Mouse (Mus musculus): Measurements from ENCODE around the gene A4galt. TPM values are rescaled to one million over a fixed set of nuclear protein-coding genes. Genes with fewer than 3 reads are reported as not detected.
A peak's percentile ranks its signal among the peaks of the same experiment; 100 is the strongest.

The A4galt gene
- polyA plus RNA-seq, 1 experiment from 2014 or later = 0.25 TPM

DNA sequence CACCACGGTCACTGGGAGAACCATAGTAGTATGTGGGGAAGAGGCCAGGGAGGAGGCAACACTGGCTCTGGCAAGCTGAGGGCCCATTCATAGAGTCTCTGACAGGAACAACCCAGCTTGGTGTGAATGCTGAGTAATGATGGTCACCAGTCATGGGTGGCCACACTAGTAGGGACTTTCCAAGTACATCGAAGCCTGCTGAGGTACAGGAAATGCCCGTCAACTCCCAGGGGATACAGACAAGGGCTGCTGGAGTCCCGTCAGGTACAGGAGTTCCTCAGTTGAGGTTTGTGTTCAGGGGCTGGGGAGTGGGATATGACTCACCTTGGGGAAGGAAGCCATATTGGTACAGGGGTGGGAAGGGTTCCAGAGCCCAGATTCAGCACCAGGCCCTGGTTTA lies 44.5 kb upstream of the A4galt start:
- DNase-seq = no peak
- Histone ChIP-seq H3K9me3 (ENCODE audit: low read length) (no peaks in the 10 kb centered on the region), H3K4me2 (ENCODE audit: low read depth, low read length) (no peak overlapping the region), H3K36me3 (replicated peaks; ENCODE audit: insufficient read depth, low read length) (peaks cover 4% of the 10 kb centered on the region; the same call in 1 of the 2 replicates), H3K27me3 (ENCODE audit: insufficient read depth, low read length) (no peaks in the 10 kb centered on the region), H3K4me3 (ENCODE audit: low read depth, low read length) (no peak overlapping the region), H3K4me1 (ENCODE audit: insufficient read depth) (0 out of 2 replicates have a peak, but pooled peaks cover 4% of the 10 kb centered on the region), H3K9ac (replicated peaks) (no peak overlapping the region), H3K27ac (ENCODE audit: low read depth) (no peak overlapping the region)
- ATAC-seq = no peak
- TF ChIP-seq EP300 (IDR thresholded peaks at IDR 0.05; ENCODE audit: low read depth) = no peak
- no peak for TF ChIP-seq CTCF (IDR thresholded peaks at IDR 0.05; ENCODE audit: low read depth)
- 72% methylated on average over 4 of the region's 4 CpGs for WGBS (ENCODE audit: insufficient replicate concordance)

DNA sequence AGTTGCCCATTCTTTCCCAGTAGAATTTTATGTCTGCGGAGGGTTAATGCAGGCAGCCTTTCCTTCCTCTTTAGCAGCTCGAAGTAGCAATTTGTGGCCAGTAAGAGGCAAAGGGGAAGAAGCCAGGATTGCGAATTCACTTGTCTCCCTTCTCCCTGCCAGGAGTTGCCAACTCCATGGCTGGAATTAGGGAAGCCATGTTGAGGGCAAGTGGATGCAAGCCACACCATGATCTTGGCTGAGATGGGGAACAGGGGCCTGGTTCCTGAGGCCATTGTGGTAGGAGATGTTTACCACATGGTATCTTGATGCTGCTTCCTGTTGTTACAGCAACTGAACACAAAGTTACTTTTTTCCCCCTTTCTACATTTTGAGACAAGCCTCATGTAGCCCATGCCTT lies 43.4 kb upstream of the A4galt start:
- ATAC-seq = no peak
- Histone ChIP-seq H3K4me3 (ENCODE audit: low read depth, low read length) (no peak overlapping the region), H3K4me1 (ENCODE audit: insufficient read depth) (0 out of 2 replicates have a peak, but pooled peaks cover 1% of the 10 kb centered on the region), H3K36me3 (replicated peaks; ENCODE audit: insufficient read depth, low read length) (peaks cover 4% of the 10 kb centered on the region; the same call in 1 of the 2 replicates), H3K9me3 (ENCODE audit: low read length) (no peaks in the 10 kb centered on the region), H3K27ac (ENCODE audit: low read depth) (no peak overlapping the region), H3K27me3 (ENCODE audit: insufficient read depth, low read length) (no peaks in the 10 kb centered on the region), H3K4me2 (ENCODE audit: low read depth, low read length) (no peak overlapping the region), H3K9ac (replicated peaks) (no peak overlapping the region)
- 28% methylated on average over 3 of the region's 3 CpGs for WGBS (ENCODE audit: insufficient replicate concordance)
- DNase-seq = no peak
- TF ChIP-seq CTCF (IDR thresholded peaks at IDR 0.05; ENCODE audit: low read depth) (no peak), EP300 (IDR thresholded peaks at IDR 0.05; ENCODE audit: low read depth) (no peak)

DNA sequence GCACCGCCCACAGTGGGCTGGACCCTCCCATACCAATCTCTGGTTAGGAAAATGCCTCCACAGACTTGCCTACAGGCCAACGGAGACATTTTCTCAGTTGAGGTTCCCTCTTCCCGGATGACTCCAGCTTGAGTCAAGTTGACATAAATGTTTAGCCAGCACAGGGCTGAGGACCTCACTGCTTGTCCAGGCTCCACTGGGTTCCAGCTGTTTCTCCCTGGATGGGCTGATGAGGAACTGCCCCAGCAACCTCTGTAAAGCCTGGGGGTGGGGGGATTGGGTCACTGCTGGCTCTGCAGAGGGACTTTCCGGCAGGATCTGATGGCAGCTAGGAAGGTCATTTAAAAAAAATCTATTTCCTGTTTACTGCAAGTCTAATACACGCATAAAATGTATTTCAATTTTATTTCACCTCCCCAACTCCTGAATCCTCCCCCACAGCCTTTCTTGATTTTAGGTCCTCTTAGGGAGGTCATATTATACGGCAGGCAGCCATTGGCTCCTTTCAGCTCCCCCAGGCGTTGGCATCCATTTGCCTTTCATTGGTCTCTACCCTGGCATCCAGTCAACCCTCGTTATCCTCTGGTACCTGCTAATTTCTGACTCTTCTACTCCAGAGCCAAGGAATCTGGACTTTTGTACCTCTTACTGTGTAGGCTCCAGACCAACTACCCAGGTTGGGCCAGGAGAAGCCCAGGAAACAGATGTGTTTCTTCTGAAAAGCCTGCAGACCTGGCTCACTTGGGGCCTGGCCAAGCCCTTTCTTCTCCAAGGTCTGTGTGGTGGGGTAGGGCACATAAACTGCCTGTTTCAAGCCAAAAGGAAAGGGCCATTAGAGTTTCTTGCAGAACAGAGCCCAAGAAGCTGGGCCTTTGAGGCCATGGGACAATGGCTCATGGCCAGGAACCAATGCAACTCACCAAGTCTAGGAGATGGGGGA lies 42.4 kb upstream of the A4galt start:
- Histone ChIP-seq H3K9ac (replicated peaks) (no peak overlapping the region), H3K27ac (ENCODE audit: low read depth) (peak overlapping the region; percentile 48), H3K9me3 (ENCODE audit: low read length) (no peaks in the 10 kb centered on the region), H3K4me2 (ENCODE audit: low read depth, low read length) (no peak overlapping the region), H3K27me3 (ENCODE audit: insufficient read depth, low read length) (no peaks in the 10 kb centered on the region), H3K4me3 (ENCODE audit: low read depth, low read length) (no peak overlapping the region), H3K36me3 (replicated peaks; ENCODE audit: insufficient read depth, low read length) (no peaks in the 10 kb centered on the region), H3K4me1 (ENCODE audit: insufficient read depth) (no peaks in the 10 kb centered on the region)
- TF ChIP-seq EP300 (IDR thresholded peaks at IDR 0.05; ENCODE audit: low read depth) = no peak
- TF ChIP-seq CTCF (IDR thresholded peaks at IDR 0.05; ENCODE audit: low read depth) = no peak
- 74% methylated on average over 8 of the region's 8 CpGs for WGBS (ENCODE audit: insufficient replicate concordance)
- ATAC-seq = no peak
- DNase-seq = no peak

DNA sequence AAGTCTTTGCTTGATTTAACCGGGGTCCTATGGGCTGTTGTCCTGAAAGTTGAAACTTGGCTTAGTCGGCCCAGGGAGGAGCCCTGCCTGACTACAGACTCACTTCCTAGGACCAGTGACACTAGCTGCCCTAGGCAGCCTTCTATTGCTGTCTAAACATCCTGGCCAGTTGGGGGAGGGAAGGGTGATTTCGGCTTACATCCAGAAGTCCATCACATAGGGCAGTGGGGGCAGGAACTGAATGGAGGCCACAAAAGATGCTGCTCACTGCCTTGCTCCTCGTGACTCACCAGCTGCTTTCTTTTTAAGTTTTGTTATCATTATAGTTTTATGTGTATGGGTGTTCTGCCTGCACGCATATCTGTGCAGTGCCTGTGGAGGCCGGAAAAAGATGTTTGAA lies 41.6 kb upstream of the A4galt start:
- peak; percentile 72 for ATAC-seq
- TF ChIP-seq EP300 (IDR thresholded peaks at IDR 0.05; ENCODE audit: low read depth) = no peak
- no peak for TF ChIP-seq CTCF (IDR thresholded peaks at IDR 0.05; ENCODE audit: low read depth)
- H3K9ac ChIP-seq (replicated peaks) = no peak overlapping the region
- no peaks in the 10 kb centered on the region for H3K27me3 ChIP-seq (ENCODE audit: insufficient read depth, low read length)
- no peaks in the 10 kb centered on the region for H3K36me3 ChIP-seq (replicated peaks; ENCODE audit: insufficient read depth, low read length)
- H3K9me3 ChIP-seq (ENCODE audit: low read length) = no peaks in the 10 kb centered on the region
- H3K4me3 ChIP-seq (ENCODE audit: low read depth, low read length) = no peak overlapping the region
- peak overlapping the region; percentile 76 for H3K27ac ChIP-seq (ENCODE audit: low read depth)
- H3K4me1 ChIP-seq (ENCODE audit: insufficient read depth) = no peaks in the 10 kb centered on the region
- no peak overlapping the region for H3K4me2 ChIP-seq (ENCODE audit: low read depth, low read length)
- WGBS (ENCODE audit: insufficient replicate concordance) = 62% methylated on average over 6 of the region's 6 CpGs
- DNase-seq = no peak

DNA sequence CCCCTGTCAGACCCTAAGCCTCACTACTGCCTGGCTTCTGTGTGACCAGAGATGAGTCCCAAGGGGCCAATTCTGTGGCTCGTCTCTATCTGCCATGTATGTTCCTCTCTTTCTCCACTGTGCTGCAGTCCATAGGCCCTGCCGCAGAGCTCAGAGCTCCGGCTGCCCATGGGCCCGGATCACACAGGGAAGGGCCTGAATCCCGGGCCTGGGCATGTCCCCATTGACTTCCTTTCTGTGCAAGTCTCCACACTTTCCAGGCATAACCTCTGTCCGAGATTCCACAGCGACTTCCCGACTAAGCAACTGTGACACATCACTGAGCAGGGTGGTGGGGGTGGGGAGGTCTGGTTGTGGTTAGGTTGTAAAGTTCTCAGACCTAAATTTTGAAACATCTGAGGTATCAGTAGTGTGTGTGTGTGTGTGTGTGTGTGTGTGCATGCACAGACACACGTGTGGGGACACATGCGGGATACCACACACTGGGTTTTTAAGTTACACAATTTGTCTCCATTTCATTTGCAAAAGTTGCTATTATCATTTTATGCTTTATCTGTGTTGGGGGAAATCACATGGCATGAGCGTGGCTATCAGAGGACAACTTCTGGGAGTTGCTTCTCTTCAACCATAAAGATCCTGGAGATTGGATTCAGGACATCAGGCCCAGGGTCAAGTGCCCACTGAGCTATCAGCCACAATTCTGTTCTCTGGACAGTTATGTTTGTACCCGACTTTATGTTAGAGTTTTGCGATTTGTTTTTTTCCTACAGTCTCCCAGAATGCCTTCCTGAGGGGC lies 40.9 kb upstream of the A4galt start:
- no peaks in the 10 kb centered on the region for H3K27me3 ChIP-seq (ENCODE audit: insufficient read depth, low read length)
- no peak for DNase-seq
- TF ChIP-seq EP300 (IDR thresholded peaks at IDR 0.05; ENCODE audit: low read depth) (no peak), CTCF (IDR thresholded peaks at IDR 0.05; ENCODE audit: low read depth) (no peak)
- no peak overlapping the region for H3K4me3 ChIP-seq (ENCODE audit: low read depth, low read length)
- 73% methylated on average over 13 of the region's 13 CpGs for WGBS (ENCODE audit: insufficient replicate concordance)
- no peaks in the 10 kb centered on the region for H3K9me3 ChIP-seq (ENCODE audit: low read length)
- H3K9ac ChIP-seq (replicated peaks) = no peak overlapping the region
- no peaks in the 10 kb centered on the region for H3K4me1 ChIP-seq (ENCODE audit: insufficient read depth)
- 0 out of 2 replicates have a peak, but pooled peaks have one; percentile 18 for ATAC-seq
- H3K36me3 ChIP-seq (replicated peaks; ENCODE audit: insufficient read depth, low read length) = no peaks in the 10 kb centered on the region
- H3K4me2 ChIP-seq (ENCODE audit: low read depth, low read length) = no peak overlapping the region
- H3K27ac ChIP-seq (ENCODE audit: low read depth) = peak overlapping the region; percentile 76

DNA sequence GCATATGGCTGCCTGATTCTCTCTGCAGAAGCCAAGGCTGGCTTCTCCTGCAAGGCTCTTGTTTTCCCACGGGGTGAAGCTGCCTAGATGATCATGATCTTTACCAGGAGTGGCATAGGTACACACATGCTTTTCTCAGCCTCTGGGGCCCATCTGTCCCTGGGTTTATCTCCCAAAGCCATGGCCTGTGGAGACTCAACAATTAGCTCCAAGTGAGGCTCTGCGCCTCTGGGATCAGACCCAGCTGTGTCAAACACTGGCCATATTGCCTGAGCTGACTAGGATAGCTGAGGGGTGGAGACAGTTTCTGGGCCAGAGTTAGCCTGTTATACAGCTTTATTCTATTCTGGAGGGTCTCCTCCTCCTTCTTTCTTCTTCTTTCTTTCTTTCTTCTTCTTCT lies 39.3 kb upstream of the A4galt start:
- TF ChIP-seq CTCF (IDR thresholded peaks at IDR 0.05; ENCODE audit: low read depth) (no peak), EP300 (IDR thresholded peaks at IDR 0.05; ENCODE audit: low read depth) (no peak)
- Histone ChIP-seq H3K36me3 (replicated peaks; ENCODE audit: insufficient read depth, low read length) (no peaks in the 10 kb centered on the region), H3K9ac (replicated peaks) (no peak overlapping the region), H3K4me2 (ENCODE audit: low read depth, low read length) (no peak overlapping the region), H3K27me3 (ENCODE audit: insufficient read depth, low read length) (no peaks in the 10 kb centered on the region), H3K27ac (ENCODE audit: low read depth) (no peak overlapping the region), H3K4me3 (ENCODE audit: low read depth, low read length) (no peak overlapping the region), H3K4me1 (ENCODE audit: insufficient read depth) (no peaks in the 10 kb centered on the region), H3K9me3 (ENCODE audit: low read length) (no peaks in the 10 kb centered on the region)
- DNase-seq = no peak
- 84% methylated on average over 2 of the region's 2 CpGs for WGBS (ENCODE audit: insufficient replicate concordance)
- ATAC-seq = no peak

Measured in liver, postnatal 0 days (tissue).